Mouse (Mus musculus) heart, embryonic 11.5 days (tissue): ENCODE results near the gene Tbc1d15. TPM values are rescaled to one million over a fixed set of nuclear protein-coding genes. Genes with fewer than 3 reads are reported as not detected.

Experiments used
- ATAC-seq: fragments of 200-750 bp; cut with Nextera tagmentation; replicated peaks from 2 replicates; pipeline ENCODE4 v1.8.0; 2017; ENCODE audit warnings: moderate library complexity; ENCODE audit not compliant: insufficient number of reproducible peaks, low FRiP score, low TSS enrichment
- H3K27ac ChIP-seq: fragments of 300-500 bp; sonication (generic); 2 replicates; pipeline ENCODE4 v1.5.1; 2014; ENCODE audit warnings: mild to moderate bottlenecking, low read depth, low read length
- H3K27me3 ChIP-seq: fragments of 300-500 bp; sonication (generic); 2 replicates; pipeline ENCODE4 v1.6.1; 2014; ENCODE audit warnings: mild to moderate bottlenecking, low read length, mixed read lengths; ENCODE audit not compliant: control insufficient read depth, insufficient read depth
- H3K36me3 ChIP-seq: fragments of 300-500 bp; sonication (generic); 2 replicates; pipeline ENCODE4 v1.6.1; 2014; ENCODE audit warnings: mild to moderate bottlenecking, low read length, moderate library complexity, mixed read lengths; ENCODE audit not compliant: control insufficient read depth, insufficient read depth
- H3K4me1 ChIP-seq: fragments of 300-500 bp; sonication (generic); 2 replicates; pipeline ENCODE4 v1.6.1; 2014; ENCODE audit warnings: low read length; ENCODE audit not compliant: control insufficient read depth, insufficient read depth
- H3K4me2 ChIP-seq: fragments of 300-500 bp; sonication (generic); 2 replicates; pipeline ENCODE4 v1.6.1; 2014; ENCODE audit warnings: mild to moderate bottlenecking, moderate library complexity
- H3K4me3 ChIP-seq: fragments of 300-500 bp; sonication (generic); 2 replicates; pipeline ENCODE4 v1.5.1; 2014; ENCODE audit warnings: low read depth, low read length
- H3K9ac ChIP-seq: fragments of 300-500 bp; sonication (generic); 2 replicates; pipeline ENCODE4 v1.6.1; 2014; ENCODE audit warnings: mild to moderate bottlenecking, low read depth, low read length, moderate library complexity
- H3K9me3 ChIP-seq: fragments of 300-500 bp; sonication (generic); replicated peaks from 2 replicates; pipeline ENCODE4 v1.6.1; 2016; ENCODE audit warnings: low read length; ENCODE audit not compliant: control insufficient read depth
- WGBS: fragments of 180-500 bp; shearing (Covaris S2); extraction: QIAGEN DNeasy Blood & Tissue Kit; methylation state at CpG from one replicate; pipeline ENCODE4 v1.1.7; 2014; ENCODE audit not compliant: insufficient replicate concordance; 5-methylcytosine and 5-hydroxymethylcytosine counted together
- polyA plus RNA-seq: library from polyadenylated mRNA; unstranded; fragments of >200 nt; fragmentation: Nextera tagmentation; extraction: Ambion mirVana; gene quantifications from 2 replicates; pipeline ENCODE4 v1.2.1, GENCODE M21; 2014

The Tbc1d15 gene
- polyA plus RNA-seq, 1 experiment from 2014 or later = 38.0 TPM

GRCm38 (mm10) chr10:115170496-115171350 is 80.5 kb downstream of the Tbc1d15 start:
- H3K9ac ChIP-seq = no peak overlapping the region
- H3K27ac ChIP-seq = no peak overlapping the region
- no peak overlapping the region for H3K4me3 ChIP-seq
- H3K4me1 ChIP-seq = no peaks in the 10 kb centered on the region
- WGBS = 80% methylated on average over 7 of the region's 7 CpGs
- H3K27me3 ChIP-seq = no peaks in the 10 kb centered on the region
- no peak for ATAC-seq
- no peak overlapping the region for H3K4me2 ChIP-seq
- no peaks in the 10 kb centered on the region for H3K9me3 ChIP-seq
- H3K36me3 ChIP-seq = no peaks in the 10 kb centered on the region

- Histone ChIP-seq H3K27me3 (no peaks in the 10 kb centered on the region), H3K27ac (no peak overlapping the region), H3K4me1 (no peaks in the 10 kb centered on the region), H3K4me2 (no peak overlapping the region), H3K4me3 (no peak overlapping the region), H3K36me3 (no peaks in the 10 kb centered on the region), H3K9me3 (no peaks in the 10 kb centered on the region), H3K9ac (no peak overlapping the region)
- ATAC-seq = no peak
- WGBS = 34% methylated on average over 9 of the region's 9 CpGs
These were observed 81.9 kb downstream of the Tbc1d15 start for GRCm38 (mm10) chr10:115169410-115169809.

- ATAC-seq = no peak
These were observed 91.0 kb downstream of the Tbc1d15 start for GRCm38 (mm10) chr10:115160289-115160688.

More at GRCm38 (mm10) chr10:115160289-115160688, 91.0 kb downstream of the Tbc1d15 start:
- WGBS = 67% methylated on average over 5 of the region's 5 CpGs
- H3K9me3 ChIP-seq = no peaks in the 10 kb centered on the region
- no peaks in the 10 kb centered on the region for H3K36me3 ChIP-seq
- H3K4me3 ChIP-seq = no peak overlapping the region
- no peaks in the 10 kb centered on the region for H3K4me1 ChIP-seq
- H3K4me2 ChIP-seq = no peak overlapping the region
- peaks cover 3% of the 10 kb centered on the region; the same call in 1 of the 2 replicates for H3K27me3 ChIP-seq
- no peak overlapping the region for H3K9ac ChIP-seq
- H3K27ac ChIP-seq = no peak overlapping the region

Other genes starting within 250 kb of the Tbc1d15 start
- gene Tph2, start 66.4 kb downstream of the Tbc1d15 start, polyA plus RNA-seq = not detected in 2 replicates
- 10.1 and 10.3 TPM in 2 replicates for gene Rab21, start 64.1 kb upstream of the Tbc1d15 start, polyA plus RNA-seq
- gene Tmem19, start 111.0 kb upstream of the Tbc1d15 start, polyA plus RNA-seq = 21.3 and 22.3 TPM in 2 replicates
- gene Thap2, start 133.0 kb upstream of the Tbc1d15 start, polyA plus RNA-seq = 14.0 and 18.2 TPM in 2 replicates
- gene Zfc3h1, start 133.5 kb upstream of the Tbc1d15 start, polyA plus RNA-seq = 19.7 and 22.8 TPM in 2 replicates